ENCODE assay signal across 8 mouse cellular contexts in the genomic region with DNA sequence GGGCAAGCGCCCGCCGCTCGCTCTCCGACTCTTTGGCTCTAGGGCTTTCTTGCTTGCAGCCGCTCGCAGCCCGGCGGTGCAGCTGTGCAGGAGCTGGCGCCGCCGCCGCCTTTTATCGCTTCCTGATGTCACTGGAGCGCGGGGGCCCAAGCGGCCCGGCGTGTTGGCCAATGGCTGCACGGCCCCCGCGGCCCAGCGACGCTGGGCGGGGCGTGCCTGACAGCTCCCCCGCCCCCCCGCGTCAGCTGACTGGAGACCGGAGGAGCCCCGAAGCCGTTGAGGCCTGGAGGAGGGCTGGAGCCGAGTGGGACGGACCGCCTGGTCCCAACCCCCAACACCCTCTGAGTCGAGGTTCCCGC. TPM values are rescaled to one million over a fixed set of nuclear protein-coding genes. Genes with fewer than 3 reads are reported as not detected.
DNase-seq lines count a peak whose midpoint lies in the region; ATAC-seq and TF ChIP-seq lines count a peak whose summit lies in the region.

A gene (minus strand): TSS at position 86 of the 359 bp plus-strand sequence.

- H3K9me3 ChIP-seq in E14TG2a.4 (ENCODE audit: low read length): peaks cover 11% of the 10 kb centered on the region
- no peaks in the 10 kb centered on the region for H3K9me3 ChIP-seq in forebrain, embryonic 15.5 days
- H3K9me3 ChIP-seq in liver, embryonic 16.5 days (replicated peaks; ENCODE audit: control insufficient read depth, low read length): no peaks in the 10 kb centered on the region
- H3K9me3 ChIP-seq in neural tube, embryonic 11.5 days (ENCODE audit: control insufficient read depth, low read length): no peaks in the 10 kb centered on the region

- H3K4me1 ChIP-seq in E14TG2a.4 (replicated peaks; ENCODE audit: low read depth, low read length): peaks cover 51% of the 10 kb centered on the region
- peaks cover 50% of the 10 kb centered on the region for H3K4me1 ChIP-seq in forebrain, embryonic 15.5 days
- H3K4me1 ChIP-seq in liver, embryonic 16.5 days (ENCODE audit: control insufficient read depth, low read depth, low read length): no peaks in the 10 kb centered on the region; the same call in 1 of the 2 replicates
- H3K4me1 ChIP-seq in neural tube, embryonic 11.5 days (ENCODE audit: control insufficient read depth, insufficient read depth, low read length): peaks cover 5% of the 10 kb centered on the region; the same call in 1 of the 2 replicates

- intact Hi-C loops in heart, postnatal 14 days (cut with DNase I): loop anchor here (5.0 to 10.0 kb wide), 6 partner anchors 195 to 1502 kb away; no protein-coding TSS in a partner anchor

- H3K4me3 ChIP-seq in E14TG2a.4 (replicated peaks; ENCODE audit: low read length): peak within 1 kb of the TSS; percentile 77
- H3K4me3 ChIP-seq in forebrain, embryonic 15.5 days: peak within 1 kb of the TSS; percentile 71
- H3K4me3 ChIP-seq in liver, embryonic 16.5 days (ENCODE audit: low read depth, low read length): peak within 1 kb of the TSS; percentile 52
- H3K4me3 ChIP-seq in neural tube, embryonic 11.5 days (ENCODE audit: low read depth, low read length): peak within 1 kb of the TSS; percentile 52

- peak within 1 kb of the TSS; percentile 84 for H3K9ac ChIP-seq in forebrain, embryonic 15.5 days (replicated peaks)
- peak within 1 kb of the TSS; percentile 37 for H3K9ac ChIP-seq in liver, embryonic 16.5 days (ENCODE audit: low read depth, low read length)
- H3K9ac ChIP-seq in neural tube, embryonic 11.5 days (ENCODE audit: low read length): peak within 1 kb of the TSS; percentile 75

- peak within 1 kb of the TSS; percentile 92 for H3K27ac ChIP-seq in forebrain, embryonic 15.5 days (replicated peaks)
- H3K27ac ChIP-seq in liver, embryonic 16.5 days (ENCODE audit: low read length): peak within 1 kb of the TSS; percentile 56; the same call in 1 of the 2 replicates
- peak within 1 kb of the TSS; percentile 80 for H3K27ac ChIP-seq in neural tube, embryonic 11.5 days (ENCODE audit: low read depth, low read length)

- peaks cover 99% of the 10 kb centered on the region for H3K27me3 ChIP-seq in E14TG2a.4 (ENCODE audit: insufficient read depth, low read length)
- peaks cover 66% of the 10 kb centered on the region for H3K27me3 ChIP-seq in forebrain, embryonic 15.5 days
- peaks cover 97% of the 10 kb centered on the region for H3K27me3 ChIP-seq in liver, embryonic 16.5 days (ENCODE audit: control insufficient read depth, insufficient read depth, low read depth, low read length)
- H3K27me3 ChIP-seq in neural tube, embryonic 11.5 days (ENCODE audit: control insufficient read depth, insufficient read depth, low read length): peaks cover 78% of the 10 kb centered on the region

- no peak for TF ChIP-seq CTCF in E14TG2a.4 (conservative IDR thresholded peaks at IDR 0.05; ENCODE audit: low read length)

- peak; percentile 33; the same call in 1 of the 2 replicates for ATAC-seq in cerebellum, adult (ENCODE audit: insufficient number of reproducible peaks, low FRiP score, low TSS enrichment)
- ATAC-seq in forebrain, embryonic 15.5 days (replicated peaks): peak; percentile 93
- peak; percentile 88 for ATAC-seq in liver, embryonic 16.5 days (ENCODE audit: low read depth)
- peak; percentile 90 for ATAC-seq in neural tube, embryonic 11.5 days (ENCODE audit: insufficient read depth, low FRiP score, low TSS enrichment)

- WGBS in forebrain, embryonic 15.5 days: under 1% methylated on average over 34 of the region's 37 CpGs
- WGBS in liver, embryonic 16.5 days (ENCODE audit: insufficient replicate concordance): 0% methylated on average over 29 of the region's 37 CpGs
- WGBS in neural tube, embryonic 11.5 days: under 1% methylated on average over 21 of the region's 37 CpGs

- H3K36me3 ChIP-seq in E14TG2a.4 (ENCODE audit: insufficient read depth, low read length): no peaks in the 10 kb centered on the region
- no peaks in the 10 kb centered on the region for H3K36me3 ChIP-seq in forebrain, embryonic 15.5 days
- H3K36me3 ChIP-seq in liver, embryonic 16.5 days (ENCODE audit: control insufficient read depth, insufficient read depth): no peaks in the 10 kb centered on the region
- no peaks in the 10 kb centered on the region for H3K36me3 ChIP-seq in neural tube, embryonic 11.5 days (ENCODE audit: control insufficient read depth, insufficient read depth, low read length)

- peak within 1 kb of the TSS; percentile 92 for H3K4me2 ChIP-seq in forebrain, embryonic 15.5 days (replicated peaks)
- H3K4me2 ChIP-seq in liver, embryonic 16.5 days (ENCODE audit: low read depth, low read length): peak within 1 kb of the TSS; percentile 69
- H3K4me2 ChIP-seq in neural tube, embryonic 11.5 days (ENCODE audit: low read depth): peak within 1 kb of the TSS; percentile 96

- DNase-seq in heart, postnatal 14 days: peak; percentile 97 to 98
- peak; percentile 92 for DNase-seq in layer of hippocampus, adult 11-12 months (ENCODE audit: low spot score)
- peak; percentile 95 for DNase-seq in neural tube, embryonic 11.5 days (ENCODE audit: low spot score)
- peak; percentile 59 for DNase-seq in telencephalon, adult 2 months (ENCODE audit: low read depth, low spot score)

RNA-seq across cellular contexts. Expression of the gene that starts here (rescaled TPM):
- 13.5 and 16.2 TPM in 2 replicates for polyA plus RNA-seq in forebrain, embryonic 15.5 days (2015; fragmentation: Nextera tagmentation; extraction: Ambion mirVana)
- 10 to 100 TPM; 12.1 to 13.5 TPM for total RNA-seq in heart, postnatal 14 days (2021)
- polyA plus RNA-seq in liver, embryonic 16.5 days (2015; fragmentation: Nextera tagmentation; extraction: Ambion mirVana): 4.3 and 5.2 TPM in 2 replicates
- 11.6 and 13.3 TPM in 2 replicates for polyA plus RNA-seq in neural tube, embryonic 11.5 days (2014; fragmentation: Nextera tagmentation; extraction: Ambion mirVana)

Comparison
In these comparisons a context has a peak if more than half of its experiments do, and no peak if none do; other contexts are left out.
1. Peak in every context shown above with its lines: DNase-seq, ATAC-seq, H3K4me3 ChIP-seq and H3K27ac ChIP-seq.
2. ATAC-seq: peak in every context shown above with its lines; median percentile 93 in forebrain, embryonic 15.5 days; 90 in neural tube, embryonic 11.5 days; 88 in liver, embryonic 16.5 days; 33 in cerebellum, adult.